Mouse (Mus musculus) cortical plate, adult 2 months (tissue): ENCODE results near the gene Klhl29.

Experiments used
- CTCF ChIP-seq: fragments of 200-500 bp; IDR thresholded peaks from 2 replicates; pipeline ENCODE4 v1.5.1; 2011; ENCODE audit warnings: mild to moderate bottlenecking, control low read depth, low read length; ENCODE audit not compliant: insufficient read depth; ENCODE audit errors: extremely low read depth
- POLR2A ChIP-seq: fragments of 200-500 bp; IDR thresholded peaks from 2 replicates; pipeline ENCODE4 v1.6.1; 2011; ENCODE audit warnings: mild to moderate bottlenecking, low read length, control low read depth; ENCODE audit not compliant: insufficient read depth; ENCODE audit errors: extremely low read depth

DNA sequence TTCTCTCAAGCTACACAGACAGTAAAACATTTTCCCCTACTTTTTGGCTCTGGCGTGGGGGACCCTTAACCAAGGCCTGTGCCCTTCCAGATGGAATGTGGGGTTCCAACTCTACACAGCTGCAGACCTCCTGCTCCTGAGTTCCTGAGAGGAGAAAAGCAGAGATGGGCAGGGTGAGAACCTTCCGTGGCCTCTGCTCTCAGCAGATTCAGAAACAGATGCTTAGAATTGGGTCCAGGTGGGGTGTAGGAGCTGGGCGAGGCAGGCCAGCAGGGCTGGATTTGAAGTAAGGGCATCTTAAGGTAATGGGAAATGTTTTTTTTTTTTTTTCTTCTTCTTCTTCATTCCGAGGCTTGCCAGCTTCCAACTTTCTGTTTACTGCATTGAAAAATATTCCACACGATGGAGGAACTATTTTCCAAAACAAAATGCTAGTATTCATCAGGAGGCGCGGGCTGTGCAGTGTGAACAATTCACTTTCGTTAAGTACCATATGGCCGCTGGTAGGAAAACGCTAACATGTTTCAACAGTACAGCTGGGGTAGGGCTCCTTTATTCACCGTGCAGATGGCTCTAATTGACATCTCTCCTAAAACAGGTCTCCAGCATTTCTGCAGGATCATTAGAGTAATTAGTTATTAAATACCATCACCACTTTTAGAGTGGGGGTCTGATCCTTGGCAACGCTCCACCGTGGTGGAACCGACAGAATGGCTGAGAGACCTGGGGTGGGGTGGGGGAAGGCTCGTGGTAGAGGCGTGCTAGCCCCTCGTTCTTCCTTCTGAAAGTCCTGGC, 135.8 kb downstream of the Klhl29 start:
- no peak for TF ChIP-seq POLR2A
- TF ChIP-seq CTCF = no peak
